Mouse (Mus musculus) stomach, postnatal 0 days (tissue): ENCODE results near the gene Ube2d1.

ENCODE experiments used
- CTCF ChIP-seq: IDR thresholded peaks from 2 replicates; pipeline ENCODE4 v1.5.1; 2016; ENCODE audit warnings: antibody characterized with exemption, low read depth, mild to moderate bottlenecking, moderate library complexity
- EP300 ChIP-seq: optimal IDR thresholded peaks from 2 replicates; pipeline ENCODE3; 2016; ENCODE audit warnings: antibody characterized with exemption

DNA sequence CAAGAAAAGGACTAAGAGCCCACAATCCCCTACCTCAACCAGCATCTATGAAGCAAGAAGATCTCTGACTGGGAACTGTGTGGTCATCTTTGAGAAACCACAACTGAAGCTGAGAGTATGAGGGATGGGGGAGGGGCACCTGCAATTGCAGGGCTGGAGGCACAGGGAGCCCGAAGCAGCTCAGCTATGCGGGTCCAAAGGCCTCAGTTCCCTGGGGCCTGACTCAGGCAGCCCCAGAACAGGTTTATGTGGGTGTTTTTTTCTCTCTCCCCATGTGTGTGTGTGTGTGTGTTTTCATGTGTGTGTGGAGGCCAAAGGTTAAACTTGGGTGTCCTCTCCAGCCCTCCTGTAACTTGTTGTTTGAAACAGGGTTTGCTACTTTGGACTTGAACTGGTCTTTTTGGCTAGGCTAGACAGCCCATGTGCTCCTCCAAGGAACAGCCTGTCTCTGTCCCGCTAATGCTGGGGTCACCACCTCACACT is 6.2 kb upstream of the Ube2d1 start:
- TF ChIP-seq CTCF (no peak), EP300 (no peak)
